Mouse (Mus musculus): ENCODE measurements around the gene Olfr1501.
"Not testable (repeated sequence)": the region's sequence is repeated elsewhere in the genome, so short reads cannot be mapped to it uniquely, and the experiment has no call there.

Olfr1501 gene

GRCm38 (mm10) chr19:13850592-13850991, at the start of gene Olfr1501:
TSS of gene Olfr1501 (minus strand) at chr19:13850692.
- not testable (repeated sequence) for DNase-seq (ENCODE audit: extremely low spot score)

GRCm38 (mm10) chr19:13897828-13898227, 47.3 kb upstream of the Olfr1501 start, which contains the start of gene Olfr1504:
TSS of gene Olfr1504 (minus strand) at chr19:13897928.
- DNase-seq (ENCODE audit: extremely low spot score) = no peak

- no peak for DNase-seq (ENCODE audit: extremely low spot score)
Measured at GRCm38 (mm10) chr19:13861495-13861894, 11.0 kb upstream of the Olfr1501 start, which contains the start of gene Olfr1502. TSS of gene Olfr1502 (plus strand) at chr19:13861795.

GRCm38 (mm10) chr19:13830388-13830787, 20.1 kb downstream of the Olfr1501 start, which contains the start of gene Olfr1500:
TSS of gene Olfr1500 (minus strand) at chr19:13830488.
- DNase-seq (ENCODE audit: extremely low spot score) = no peak

GRCm38 (mm10) chr19:13828447-13828846, 22.0 kb downstream of the Olfr1501 start:
- DNase-seq (ENCODE audit: extremely low spot score) = no peak

- no peak for DNase-seq (ENCODE audit: extremely low spot score)
Measured at GRCm38 (mm10) chr19:13820847-13821246, 29.6 kb downstream of the Olfr1501 start.

- no peak for DNase-seq (ENCODE audit: extremely low spot score)
Measured at GRCm38 (mm10) chr19:13819347-13819746, 31.1 kb downstream of the Olfr1501 start, which contains the start of gene Olfr1499. TSS of gene Olfr1499 (minus strand) at chr19:13819447.

- DNase-seq (ENCODE audit: extremely low spot score) = no peak
Measured at GRCm38 (mm10) chr19:13818827-13819226, 31.7 kb downstream of the Olfr1501 start.

GRCm38 (mm10) chr19:13812823-13813222, 37.7 kb downstream of the Olfr1501 start:
- DNase-seq (ENCODE audit: extremely low spot score) = no peak

- DNase-seq (ENCODE audit: extremely low spot score) = not testable (repeated sequence)
Measured at GRCm38 (mm10) chr19:13805486-13805885, 45.0 kb downstream of the Olfr1501 start.

GRCm38 (mm10) chr19:13798102-13798501, 52.4 kb downstream of the Olfr1501 start, which contains the start of gene Olfr1497:
TSS of gene Olfr1497 (minus strand) at chr19:13798202.
- DNase-seq (ENCODE audit: extremely low spot score) = no peak
